Mouse (Mus musculus) neural tube, embryonic 12.5 days (tissue): ENCODE measurements at regions not wholly inside any gene's neighbourhood (a gene's known extent, or its start where the extent isn't known, plus 50 kb on each side); places are given as distances from the start of the nearest gene placed in this dataset.

Experiments used
- ATAC-seq: fragments of 200-750 bp; cut with Nextera tagmentation; 2 replicates; pipeline ENCODE4 v1.8.0; 2017; ENCODE audit warnings: low read depth, mild to moderate bottlenecking, moderate TSS enrichment, moderate library complexity; ENCODE audit not compliant: low FRiP score
- H3K27ac ChIP-seq: fragments of 300-500 bp; sonication (generic); 2 replicates; pipeline ENCODE4 v1.5.1; 2016
- H3K27me3 ChIP-seq: fragments of 300-500 bp; sonication (generic); replicated peaks from 2 replicates; pipeline ENCODE4 v1.6.1; 2016; ENCODE audit warnings: mild to moderate bottlenecking
- H3K36me3 ChIP-seq: fragments of 300-500 bp; sonication (generic); 2 replicates; pipeline ENCODE4 v1.6.1; 2016; ENCODE audit warnings: mild to moderate bottlenecking
- H3K4me1 ChIP-seq: fragments of 300-500 bp; sonication (generic); 2 replicates; pipeline ENCODE4 v1.6.1; 2016
- H3K4me2 ChIP-seq: fragments of 300-500 bp; sonication (generic); replicated peaks from 2 replicates; pipeline ENCODE4 v1.6.1; 2016; ENCODE audit warnings: mild to moderate bottlenecking
- H3K4me3 ChIP-seq: fragments of 300-500 bp; sonication (generic); 2 replicates; pipeline ENCODE4 v1.5.1; 2016
- H3K9ac ChIP-seq: fragments of 300-500 bp; sonication (generic); 2 replicates; pipeline ENCODE4 v1.6.1; 2016; ENCODE audit warnings: mild to moderate bottlenecking
- H3K9me3 ChIP-seq: fragments of 300-500 bp; sonication (generic); 2 replicates; pipeline ENCODE4 v1.6.1; 2016; ENCODE audit warnings: mild to moderate bottlenecking
- WGBS: fragments of 180-500 bp; shearing (Covaris S2); methylation state at CpG from one replicate; pipeline ENCODE4 v1.1.7; 2016; 5-methylcytosine and 5-hydroxymethylcytosine counted together

DNA sequence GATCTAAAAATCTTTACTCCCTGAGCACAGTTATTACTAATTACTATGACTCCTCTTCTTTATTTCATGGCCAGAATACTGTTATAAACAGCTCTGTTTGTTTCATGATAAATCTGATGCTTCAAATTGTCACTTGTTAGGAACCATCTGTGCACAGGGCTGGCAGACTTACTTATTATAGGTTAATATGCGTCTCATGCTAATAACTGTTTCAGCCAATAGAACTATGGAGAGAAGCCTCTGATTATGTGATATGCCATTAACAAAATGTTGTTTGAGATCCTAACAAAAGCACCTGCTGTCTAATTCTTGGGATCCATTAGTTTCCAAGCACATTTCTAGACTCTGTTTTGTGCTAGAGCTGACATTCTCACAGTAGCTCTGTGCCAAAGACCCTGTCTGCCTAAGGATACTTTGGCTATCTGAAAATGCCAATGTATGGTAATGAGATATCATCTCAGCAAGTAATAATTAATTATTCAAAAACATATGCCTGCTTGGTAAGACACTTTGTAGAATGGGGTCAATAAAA, 318.1 kb downstream of the Grb14 start:
- H3K4me2 ChIP-seq = no peak overlapping the region
- H3K4me1 ChIP-seq = no peaks in the 10 kb centered on the region
- H3K27me3 ChIP-seq = no peaks in the 10 kb centered on the region
- H3K4me3 ChIP-seq = no peak overlapping the region
- H3K27ac ChIP-seq = no peak overlapping the region
- no peaks in the 10 kb centered on the region for H3K36me3 ChIP-seq
- WGBS = 76% methylated on average over 1 of the region's 1 CpGs
- no peak for ATAC-seq
- H3K9ac ChIP-seq = no peak overlapping the region
- no peaks in the 10 kb centered on the region for H3K9me3 ChIP-seq

DNA sequence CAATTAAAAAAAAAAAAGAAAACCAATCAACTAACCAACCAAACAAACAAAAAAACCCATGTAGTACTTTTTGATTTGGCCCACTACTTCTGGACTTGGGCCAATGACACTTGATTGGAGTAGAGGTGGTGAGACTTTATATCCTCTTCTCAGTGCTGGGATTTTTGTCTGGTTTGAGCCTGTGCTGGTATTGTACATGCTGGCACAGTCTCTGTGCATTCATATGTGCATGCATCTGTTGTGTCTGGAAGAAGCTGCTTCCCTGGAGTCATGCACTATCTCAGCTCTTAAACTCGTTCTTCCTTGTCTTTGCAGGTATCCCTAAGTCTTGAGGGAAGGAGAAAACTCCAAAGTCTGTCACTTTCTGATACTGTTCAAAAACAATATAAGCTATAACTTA, 328.8 kb downstream of the Grb14 start:
- Histone ChIP-seq H3K4me3 (no peak overlapping the region), H3K27ac (no peak overlapping the region), H3K9ac (no peak overlapping the region), H3K36me3 (no peaks in the 10 kb centered on the region), H3K4me1 (no peaks in the 10 kb centered on the region), H3K27me3 (no peaks in the 10 kb centered on the region), H3K4me2 (no peak overlapping the region), H3K9me3 (no peaks in the 10 kb centered on the region)
- 83% methylated on average over 1 of the region's 1 CpGs for WGBS
- no peak for ATAC-seq

DNA sequence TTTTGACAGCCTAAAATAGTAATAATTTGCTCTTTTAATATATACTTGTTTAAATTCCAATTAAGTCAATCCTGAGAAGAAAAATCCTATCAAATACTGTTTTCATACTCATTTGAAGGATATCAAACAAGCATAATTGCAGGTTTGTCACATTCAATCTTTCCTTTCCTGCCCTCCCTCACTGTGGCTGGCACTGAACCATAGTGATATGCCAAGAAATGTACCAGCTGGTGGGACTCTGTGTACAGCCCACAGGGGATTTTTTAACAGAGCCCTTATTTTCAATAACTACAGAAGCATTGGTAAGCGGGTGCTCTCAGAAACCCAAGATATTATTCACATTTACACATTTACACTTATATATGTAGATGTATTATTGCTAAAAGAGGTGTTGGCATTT, 333.3 kb downstream of the Grb14 start:
- no peak overlapping the region for H3K4me3 ChIP-seq
- H3K4me2 ChIP-seq = no peak overlapping the region
- H3K36me3 ChIP-seq = no peaks in the 10 kb centered on the region
- no peaks in the 10 kb centered on the region for H3K4me1 ChIP-seq
- WGBS = 83% methylated on average over 1 of the region's 1 CpGs
- no peak for ATAC-seq
- H3K27ac ChIP-seq = no peak overlapping the region
- H3K9me3 ChIP-seq = no peaks in the 10 kb centered on the region
- no peaks in the 10 kb centered on the region for H3K27me3 ChIP-seq
- H3K9ac ChIP-seq = no peak overlapping the region

DNA sequence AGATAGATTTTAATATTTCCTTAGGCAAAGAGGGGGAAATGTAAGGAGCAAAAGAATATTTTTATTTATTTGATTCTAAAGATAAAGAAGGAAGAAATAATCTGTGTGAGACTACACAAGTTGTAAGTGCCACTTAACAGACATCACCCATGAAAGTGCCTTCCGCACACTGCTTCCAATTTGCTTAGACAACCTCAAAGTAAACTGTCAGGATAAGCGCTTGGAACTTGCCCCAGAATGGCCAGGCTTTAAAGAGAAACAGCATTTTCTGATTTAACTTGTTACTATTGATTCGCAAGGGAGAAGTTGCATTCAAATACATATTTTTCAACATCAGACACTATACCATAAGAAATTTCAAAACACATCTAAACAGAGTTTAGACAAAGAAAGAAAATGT, 333.8 kb downstream of the Grb14 start:
- no peak overlapping the region for H3K4me2 ChIP-seq
- H3K4me1 ChIP-seq = no peaks in the 10 kb centered on the region
- no peak overlapping the region for H3K27ac ChIP-seq
- H3K9me3 ChIP-seq = no peaks in the 10 kb centered on the region
- no peaks in the 10 kb centered on the region for H3K36me3 ChIP-seq
- no peaks in the 10 kb centered on the region for H3K27me3 ChIP-seq
- H3K9ac ChIP-seq = no peak overlapping the region
- WGBS = 90% methylated on average over 3 of the region's 3 CpGs
- no peak overlapping the region for H3K4me3 ChIP-seq
- no peak for ATAC-seq

DNA sequence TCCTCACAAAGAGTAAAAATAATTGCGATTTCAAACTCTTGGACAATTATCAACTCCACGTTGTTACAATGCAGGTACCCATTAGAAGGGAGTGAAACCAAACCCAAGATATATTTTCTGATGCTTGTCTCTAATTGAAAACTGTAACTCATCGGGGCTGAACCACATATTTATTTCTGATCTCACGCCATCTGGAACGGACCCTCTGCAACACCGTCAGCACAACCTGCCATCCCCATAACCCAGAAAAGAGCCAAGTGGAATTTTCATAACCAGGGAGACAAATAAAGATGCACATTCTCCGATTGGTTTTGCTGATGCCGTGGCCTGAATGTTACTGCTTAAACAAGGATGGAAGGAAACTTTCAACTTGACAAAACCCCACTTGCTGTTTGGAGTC, 338.0 kb downstream of the Grb14 start:
- WGBS = 77% methylated on average over 8 of the region's 8 CpGs
- Histone ChIP-seq H3K27me3 (no peaks in the 10 kb centered on the region), H3K36me3 (no peaks in the 10 kb centered on the region), H3K4me2 (no peak overlapping the region), H3K27ac (no peak overlapping the region), H3K9ac (no peak overlapping the region), H3K9me3 (no peaks in the 10 kb centered on the region), H3K4me1 (no peaks in the 10 kb centered on the region), H3K4me3 (no peak overlapping the region)
- ATAC-seq = no peak

DNA sequence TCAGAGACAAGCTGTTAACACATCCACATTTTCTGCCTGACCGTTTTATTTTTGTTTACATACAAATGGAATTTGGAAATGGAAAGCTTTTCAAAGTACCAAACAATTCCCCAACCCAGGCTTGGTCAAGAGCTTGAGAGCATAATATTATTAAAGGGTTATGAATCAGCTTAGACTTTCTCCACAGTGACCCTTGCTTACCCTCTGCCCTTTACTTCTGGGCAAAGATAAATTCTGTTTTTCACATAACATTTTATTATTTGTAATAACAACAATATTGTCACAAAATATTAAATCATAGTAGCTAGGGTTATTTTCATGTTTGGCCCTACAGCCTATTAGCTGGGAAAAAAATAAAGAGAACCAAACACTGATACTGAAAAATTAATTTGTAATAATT, 375.2 kb downstream of the Grb14 start:
- WGBS = 95% methylated on average over 1 of the region's 1 CpGs
- H3K9ac ChIP-seq = no peak overlapping the region
- no peak overlapping the region for H3K4me3 ChIP-seq
- no peak overlapping the region for H3K4me2 ChIP-seq
- H3K4me1 ChIP-seq = no peaks in the 10 kb centered on the region
- no peaks in the 10 kb centered on the region for H3K36me3 ChIP-seq
- no peaks in the 10 kb centered on the region for H3K9me3 ChIP-seq
- H3K27ac ChIP-seq = no peak overlapping the region
- no peak for ATAC-seq
- no peaks in the 10 kb centered on the region for H3K27me3 ChIP-seq

DNA sequence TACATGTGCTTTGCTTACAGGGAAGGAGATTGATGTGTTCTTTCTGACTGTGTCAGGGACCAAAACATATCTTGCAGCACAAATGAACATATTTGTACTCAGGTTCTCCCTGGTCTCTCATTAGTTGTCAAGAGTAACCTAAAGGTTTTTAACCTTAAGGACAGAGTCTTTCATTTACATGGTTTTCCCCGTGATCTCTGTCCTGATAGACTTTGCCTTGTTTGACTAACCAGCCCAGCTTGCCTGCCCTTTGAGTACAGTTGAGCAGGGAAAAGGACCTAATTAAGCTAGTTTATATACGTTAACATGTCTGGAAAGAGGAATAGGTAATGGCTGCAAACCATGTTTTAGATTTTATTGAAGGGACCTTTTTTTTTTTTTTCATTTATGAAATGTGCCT, 407.9 kb downstream of the Grb14 start:
- WGBS = 85% methylated on average over 2 of the region's 2 CpGs
- no peak overlapping the region for H3K9ac ChIP-seq
- H3K27me3 ChIP-seq = no peaks in the 10 kb centered on the region
- no peak overlapping the region for H3K4me2 ChIP-seq
- H3K36me3 ChIP-seq = no peaks in the 10 kb centered on the region
- H3K27ac ChIP-seq = no peak overlapping the region
- H3K4me1 ChIP-seq = no peaks in the 10 kb centered on the region
- H3K9me3 ChIP-seq = no peaks in the 10 kb centered on the region
- ATAC-seq = no peak
- H3K4me3 ChIP-seq = no peak overlapping the region

DNA sequence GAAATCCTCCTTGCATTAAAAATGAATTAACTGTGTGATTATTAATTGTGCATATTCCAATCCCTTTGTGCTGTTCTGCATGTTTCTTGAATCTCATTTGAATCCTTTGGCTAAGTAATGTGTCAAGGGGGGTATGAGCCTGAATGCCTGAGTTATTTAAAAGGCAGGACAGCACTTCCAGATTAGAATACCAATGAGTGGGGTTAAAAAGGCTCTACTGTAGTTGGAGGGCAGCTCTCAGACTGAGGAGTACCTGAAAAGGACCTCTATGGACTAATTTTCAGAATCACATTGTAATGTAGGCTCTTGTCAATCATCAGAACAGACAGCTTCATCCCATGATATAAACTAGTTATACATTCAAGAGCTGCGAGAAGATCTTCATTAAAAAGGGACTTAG, 417.9 kb downstream of the Grb14 start:
- Histone ChIP-seq H3K4me2 (no peak overlapping the region), H3K9ac (no peak overlapping the region), H3K9me3 (no peaks in the 10 kb centered on the region), H3K36me3 (no peaks in the 10 kb centered on the region), H3K27ac (no peak overlapping the region), H3K27me3 (no peaks in the 10 kb centered on the region), H3K4me1 (no peaks in the 10 kb centered on the region), H3K4me3 (no peak overlapping the region)
- no peak for ATAC-seq
- 79% methylated on average over 1 of the region's 1 CpGs for WGBS

DNA sequence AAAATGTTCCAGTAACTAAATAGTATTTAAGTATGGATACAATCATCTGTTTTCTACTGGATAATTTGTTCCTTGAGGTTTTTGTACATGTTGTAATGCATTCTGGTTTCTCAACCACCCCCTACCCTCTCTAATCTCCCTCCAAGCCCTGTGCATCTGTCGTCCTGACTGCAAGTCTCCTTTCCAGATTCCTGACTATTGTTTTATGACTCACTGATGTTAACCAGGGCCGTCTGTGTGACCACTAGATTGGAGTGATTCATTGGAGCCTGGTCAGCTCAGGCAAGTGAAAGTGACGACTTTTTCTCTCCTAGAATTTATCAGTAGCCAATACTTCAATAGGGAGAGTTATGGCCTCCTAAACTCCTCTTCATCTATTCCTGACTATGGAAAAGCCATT, 442.5 kb downstream of the Grb14 start:
- no peaks in the 10 kb centered on the region for H3K36me3 ChIP-seq
- WGBS = 33% methylated on average over 3 of the region's 3 CpGs

DNA sequence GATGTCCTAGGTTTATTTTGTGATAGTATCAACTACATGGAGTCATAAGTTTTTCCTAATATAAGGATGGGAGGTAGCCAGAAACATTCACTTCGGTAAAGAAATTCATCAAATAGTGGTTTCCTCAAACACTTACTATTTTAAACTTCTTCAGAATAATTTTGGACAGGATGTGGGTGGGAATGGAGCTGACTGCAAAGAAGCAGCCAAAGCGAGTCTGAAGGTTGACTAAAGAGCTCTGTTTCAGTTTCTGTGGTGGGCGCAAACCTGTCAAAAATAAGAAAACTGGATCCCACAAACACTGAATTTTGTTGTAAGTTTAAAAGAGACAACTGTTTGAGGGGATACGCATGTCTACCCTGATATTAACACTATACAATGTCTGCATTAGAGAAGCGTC, 438.2 kb upstream of the Fign start:
- no peaks in the 10 kb centered on the region for H3K27me3 ChIP-seq
- no peak overlapping the region for H3K4me2 ChIP-seq
- no peak overlapping the region for H3K9ac ChIP-seq
- no peak overlapping the region for H3K27ac ChIP-seq
- WGBS = 94% methylated on average over 5 of the region's 5 CpGs
- H3K36me3 ChIP-seq = no peaks in the 10 kb centered on the region
- no peak overlapping the region for H3K4me3 ChIP-seq
- H3K9me3 ChIP-seq = no peaks in the 10 kb centered on the region
- no peaks in the 10 kb centered on the region for H3K4me1 ChIP-seq
- no peak for ATAC-seq

More for the DNA sequence above, 442.5 kb downstream of the Grb14 start:
- ATAC-seq = no peak
- Histone ChIP-seq H3K27ac (no peak overlapping the region), H3K4me3 (no peak overlapping the region), H3K4me1 (no peaks in the 10 kb centered on the region), H3K9ac (no peak overlapping the region), H3K27me3 (no peaks in the 10 kb centered on the region), H3K4me2 (no peak overlapping the region), H3K9me3 (no peaks in the 10 kb centered on the region)

DNA sequence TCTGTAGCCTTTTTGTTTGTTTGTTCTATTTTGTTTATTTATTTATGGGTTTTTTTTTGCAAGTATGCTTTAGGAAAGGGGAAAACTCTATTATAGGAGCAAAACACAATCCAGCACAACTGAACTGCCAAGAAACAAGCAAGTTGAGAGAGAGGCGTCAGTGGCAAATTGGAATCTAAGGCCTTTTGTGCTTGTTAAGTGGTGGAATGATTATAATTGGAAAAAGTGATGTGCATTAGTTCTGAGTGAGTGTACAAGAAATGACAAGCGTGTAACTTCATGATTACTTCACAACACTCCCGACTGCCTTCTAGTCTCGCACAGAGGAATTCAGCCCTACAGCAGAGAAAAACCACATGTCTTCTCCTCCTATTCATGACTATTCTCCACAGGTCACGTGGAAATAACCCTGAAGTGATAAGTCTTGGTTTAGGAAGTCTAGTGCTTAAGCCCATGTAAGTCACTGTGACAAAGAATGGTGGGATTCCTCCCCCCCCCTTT, 437.6 kb upstream of the Fign start:
- Histone ChIP-seq H3K9ac (no peak overlapping the region), H3K36me3 (no peaks in the 10 kb centered on the region), H3K4me2 (no peak overlapping the region), H3K4me1 (no peaks in the 10 kb centered on the region), H3K27ac (no peak overlapping the region), H3K9me3 (no peaks in the 10 kb centered on the region), H3K27me3 (no peaks in the 10 kb centered on the region), H3K4me3 (no peak overlapping the region)
- ATAC-seq = no peak
- 50% methylated on average over 5 of the region's 5 CpGs for WGBS

DNA sequence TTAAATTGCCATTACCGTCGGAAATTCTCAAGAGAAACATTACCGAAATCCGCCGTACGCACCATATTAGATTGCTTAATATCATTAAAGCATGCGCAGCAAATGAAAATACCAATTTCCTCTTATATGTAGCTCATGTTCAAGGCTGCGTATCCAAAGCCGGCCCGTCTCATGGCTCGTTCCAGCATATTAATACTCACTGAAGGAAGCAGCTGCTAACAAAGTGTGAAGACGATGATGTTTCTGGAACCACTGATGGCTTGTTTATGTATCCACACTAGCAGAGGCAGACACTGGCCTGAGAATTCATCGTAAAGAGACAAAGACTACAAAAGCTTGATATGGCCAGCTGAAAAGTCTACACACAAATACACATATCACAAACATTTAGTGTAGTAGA, 437.0 kb upstream of the Fign start:
- H3K9me3 ChIP-seq = no peaks in the 10 kb centered on the region
- no peaks in the 10 kb centered on the region for H3K27me3 ChIP-seq
- ATAC-seq = no peak
- no peak overlapping the region for H3K9ac ChIP-seq
- H3K4me3 ChIP-seq = no peak overlapping the region
- WGBS = 75% methylated on average over 13 of the region's 13 CpGs
- no peak overlapping the region for H3K27ac ChIP-seq
- H3K4me1 ChIP-seq = no peaks in the 10 kb centered on the region
- H3K4me2 ChIP-seq = no peak overlapping the region
- no peaks in the 10 kb centered on the region for H3K36me3 ChIP-seq

DNA sequence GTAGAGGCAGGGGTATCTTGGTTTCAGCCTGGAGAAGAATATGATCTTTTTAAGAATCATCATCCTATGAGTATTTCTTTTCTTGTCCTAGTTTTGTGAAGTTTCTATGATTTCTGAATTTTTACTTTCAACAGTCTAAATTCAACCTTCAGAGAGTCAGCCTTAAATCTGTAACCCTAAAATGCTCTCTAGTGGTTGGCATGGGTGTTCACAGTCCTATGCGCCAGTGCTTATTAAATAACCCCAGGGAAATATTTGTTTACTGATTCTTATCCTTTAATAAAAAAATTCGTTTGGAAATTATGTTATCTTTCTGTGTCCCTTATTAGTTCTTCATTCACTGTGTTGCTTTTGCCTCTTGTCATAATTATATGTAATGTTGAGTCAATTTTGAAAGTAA, 436.5 kb upstream of the Fign start:
- Histone ChIP-seq H3K27me3 (no peaks in the 10 kb centered on the region), H3K4me1 (no peaks in the 10 kb centered on the region), H3K4me3 (no peak overlapping the region), H3K27ac (no peak overlapping the region), H3K9me3 (no peaks in the 10 kb centered on the region), H3K36me3 (no peaks in the 10 kb centered on the region), H3K4me2 (no peak overlapping the region), H3K9ac (no peak overlapping the region)
- WGBS = 76% methylated on average over 2 of the region's 2 CpGs
- no peak for ATAC-seq
